Mouse (Mus musculus): ENCODE data around the gene Kdelr3. TPM values are rescaled to one million over a fixed set of nuclear protein-coding genes. Genes with fewer than 3 reads are reported as not detected.

Kdelr3 gene
- total and polyA plus RNA-seq, 2 experiments from 2014 or later = 48.3 to 51.4 TPM

- no peaks in the 10 kb centered on the region for H3K36me3 ChIP-seq (replicated peaks; ENCODE audit: control insufficient read depth, insufficient read depth, low read length)
- H3K9ac ChIP-seq (replicated peaks; ENCODE audit: low read depth, low read length) = no peak overlapping the region
- no peak overlapping the region for H3K4me3 ChIP-seq (ENCODE audit: low read depth, low read length)
- H3K4me1 ChIP-seq (ENCODE audit: control insufficient read depth, insufficient read depth) = 0 out of 2 replicates have a peak, but pooled peaks cover 4% of the 10 kb centered on the region
- DNase-seq (ENCODE audit: low spot score) (no peak), ATAC-seq (ENCODE audit: insufficient read depth, low read depth) (no peak)
- 37% methylated on average over 18 of the region's 18 CpGs for WGBS
- peaks cover 15% of the 10 kb centered on the region; the same call in 1 of the 2 replicates for H3K27me3 ChIP-seq (ENCODE audit: control insufficient read depth, insufficient read depth, low read length)
- H3K27ac ChIP-seq (ENCODE audit: low read depth) = no peak overlapping the region
- H3K9me3 ChIP-seq (replicated peaks; ENCODE audit: control insufficient read depth, low read length) = no peaks in the 10 kb centered on the region
- no peak for TF ChIP-seq EP300 (IDR thresholded peaks at IDR 0.05; ENCODE audit: low read depth)
- no peak for TF ChIP-seq CTCF (IDR thresholded peaks at IDR 0.05; ENCODE audit: low read depth)
- no peak overlapping the region; the same call in 1 of the 2 replicates for H3K4me2 ChIP-seq (ENCODE audit: low read depth, low read length)
These were observed 22.7 kb upstream of the Kdelr3 start for GRCm38 (mm10) chr15:79493527-79493926.

DNA sequence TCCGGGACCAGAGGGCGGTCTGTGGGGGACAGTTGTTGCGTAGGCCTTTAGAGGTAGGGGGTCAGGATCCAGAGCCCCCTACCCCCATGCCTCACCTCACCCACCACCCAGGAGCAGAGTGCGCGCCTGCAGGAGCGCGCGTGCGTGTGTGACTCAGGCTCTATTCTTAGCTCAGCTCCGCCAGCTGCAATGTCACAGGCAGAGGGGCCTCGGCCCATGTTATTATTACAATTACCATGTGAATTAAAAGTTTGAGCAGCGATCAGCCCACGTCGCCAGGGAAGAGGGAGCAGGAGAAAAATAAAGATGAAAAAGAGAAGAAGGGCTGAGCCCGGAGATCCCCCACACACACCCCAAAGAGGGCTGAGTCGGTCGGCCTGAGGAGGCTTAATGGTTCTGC lies 16.1 kb upstream of the Kdelr3 start:
- WGBS = 34% methylated on average over 17 of the region's 17 CpGs
- Histone ChIP-seq H3K9ac (replicated peaks; ENCODE audit: low read depth, low read length) (no peak overlapping the region), H3K4me1 (ENCODE audit: control insufficient read depth, insufficient read depth) (peaks cover 23% of the 10 kb centered on the region), H3K9me3 (replicated peaks; ENCODE audit: control insufficient read depth, low read length) (no peaks in the 10 kb centered on the region), H3K27me3 (ENCODE audit: control insufficient read depth, insufficient read depth, low read length) (peaks cover 35% of the 10 kb centered on the region), H3K36me3 (replicated peaks; ENCODE audit: control insufficient read depth, insufficient read depth, low read length) (no peaks in the 10 kb centered on the region), H3K4me2 (ENCODE audit: low read depth, low read length) (no peak overlapping the region), H3K4me3 (ENCODE audit: low read depth, low read length) (no peak overlapping the region), H3K27ac (ENCODE audit: low read depth) (no peak overlapping the region)
- TF ChIP-seq CTCF (IDR thresholded peaks at IDR 0.05; ENCODE audit: low read depth) (no peak), EP300 (IDR thresholded peaks at IDR 0.05; ENCODE audit: low read depth) (no peak)
- DNase-seq (ENCODE audit: low spot score) (no peak), ATAC-seq (ENCODE audit: insufficient read depth, low read depth) (peak; percentile 51; the same call in 1 of the 2 replicates)

DNA sequence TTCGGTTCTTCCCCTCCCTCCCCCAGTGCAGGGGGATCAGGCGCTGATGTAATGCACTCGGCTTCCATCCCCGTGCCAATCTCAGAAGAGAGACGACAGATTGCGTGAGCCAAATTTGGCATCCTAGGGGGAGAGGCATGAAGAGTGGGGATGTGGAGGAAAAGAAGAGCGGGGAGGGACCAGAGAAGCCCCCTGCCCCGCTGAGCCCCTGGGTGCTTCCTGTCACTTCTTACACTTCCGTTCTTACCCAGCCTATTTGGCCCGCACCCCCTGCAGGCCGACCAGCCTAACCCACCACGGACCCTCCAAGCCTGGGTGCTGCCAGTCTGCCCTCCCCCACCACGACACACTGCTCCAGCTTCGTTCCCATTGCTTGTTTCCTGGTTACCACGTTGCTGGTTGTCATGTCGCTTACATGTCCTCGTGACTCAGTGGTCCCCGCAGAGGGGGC lies 13.3 kb upstream of the Kdelr3 start:
- DNase-seq (ENCODE audit: low spot score) (no peak), ATAC-seq (ENCODE audit: insufficient read depth, low read depth) (no peak)
- no peaks in the 10 kb centered on the region for H3K9me3 ChIP-seq (replicated peaks; ENCODE audit: control insufficient read depth, low read length)
- 13% methylated on average over 18 of the region's 18 CpGs for WGBS
- no peak overlapping the region for H3K4me2 ChIP-seq (ENCODE audit: low read depth, low read length)
- peaks cover 28% of the 10 kb centered on the region for H3K4me1 ChIP-seq (ENCODE audit: control insufficient read depth, insufficient read depth)
- no peak overlapping the region for H3K27ac ChIP-seq (ENCODE audit: low read depth)
- no peak overlapping the region for H3K4me3 ChIP-seq (ENCODE audit: low read depth, low read length)
- peaks cover 61% of the 10 kb centered on the region for H3K27me3 ChIP-seq (ENCODE audit: control insufficient read depth, insufficient read depth, low read length)
- TF ChIP-seq CTCF (IDR thresholded peaks at IDR 0.05; ENCODE audit: low read depth) (no peak), EP300 (IDR thresholded peaks at IDR 0.05; ENCODE audit: low read depth) (no peak)
- no peaks in the 10 kb centered on the region for H3K36me3 ChIP-seq (replicated peaks; ENCODE audit: control insufficient read depth, insufficient read depth, low read length)
- H3K9ac ChIP-seq (replicated peaks; ENCODE audit: low read depth, low read length) = no peak overlapping the region

GRCm38 (mm10) chr15:79503438-79503837 lies 12.8 kb upstream of the Kdelr3 start:
- DNase-seq (ENCODE audit: low spot score) (no peak), ATAC-seq (ENCODE audit: insufficient read depth, low read depth) (no peak)
- Histone ChIP-seq H3K4me3 (ENCODE audit: low read depth, low read length) (no peak overlapping the region), H3K9ac (replicated peaks; ENCODE audit: low read depth, low read length) (no peak overlapping the region), H3K27me3 (ENCODE audit: control insufficient read depth, insufficient read depth, low read length) (peaks cover 66% of the 10 kb centered on the region), H3K36me3 (replicated peaks; ENCODE audit: control insufficient read depth, insufficient read depth, low read length) (no peaks in the 10 kb centered on the region), H3K9me3 (replicated peaks; ENCODE audit: control insufficient read depth, low read length) (no peaks in the 10 kb centered on the region), H3K4me1 (ENCODE audit: control insufficient read depth, insufficient read depth) (peaks cover 24% of the 10 kb centered on the region), H3K27ac (ENCODE audit: low read depth) (no peak overlapping the region), H3K4me2 (ENCODE audit: low read depth, low read length) (no peak overlapping the region)
- 64% methylated on average over 5 of the region's 5 CpGs for WGBS
- TF ChIP-seq CTCF (IDR thresholded peaks at IDR 0.05; ENCODE audit: low read depth) (no peak), EP300 (IDR thresholded peaks at IDR 0.05; ENCODE audit: low read depth) (no peak)

DNA sequence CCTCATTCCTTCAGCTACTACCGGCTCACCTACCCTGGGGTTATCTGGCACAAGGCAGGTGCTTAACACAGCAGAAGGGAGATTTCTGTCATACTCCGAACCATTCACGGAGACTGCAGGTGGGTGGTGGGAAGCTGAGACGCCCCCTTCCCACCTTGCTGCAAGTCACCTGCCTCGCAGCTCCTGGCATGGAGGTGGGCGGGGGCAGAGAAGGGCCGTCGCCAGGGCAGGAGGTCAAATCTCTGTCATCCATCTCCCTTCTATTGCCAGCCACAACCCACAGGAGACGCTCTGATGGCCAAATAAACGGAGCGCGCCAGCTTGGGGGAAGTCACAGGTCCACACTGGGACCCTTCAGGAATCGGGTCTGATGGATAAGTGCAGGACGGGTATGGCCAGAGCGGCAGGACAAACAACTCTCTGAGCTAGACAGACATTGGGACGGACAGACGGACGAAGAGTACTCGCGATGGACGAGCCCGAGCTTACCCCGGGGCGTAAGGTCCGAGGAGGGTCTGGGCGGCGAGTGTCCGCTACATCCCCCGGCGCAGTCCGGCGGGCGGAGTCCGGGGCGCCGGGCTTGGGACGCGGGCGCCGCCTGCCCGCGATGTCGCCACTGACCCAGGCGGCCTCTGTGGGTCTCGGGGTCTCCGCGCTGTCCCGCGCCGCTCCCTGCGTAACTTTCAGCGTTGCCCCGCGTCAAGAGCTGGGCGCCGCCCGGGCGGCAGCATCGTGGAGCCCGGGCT lies 11.3 kb upstream of the Kdelr3 start, which contains the start of gene Kcnj4:
Kcnj4 (minus strand) TSS at position 535 of the 746 bp plus-strand sequence.
- Histone ChIP-seq H3K36me3 (replicated peaks; ENCODE audit: control insufficient read depth, insufficient read depth, low read length) (no peaks in the 10 kb centered on the region), H3K4me2 (ENCODE audit: low read depth, low read length) (peak within 1 kb of the TSS; percentile 99), H3K27ac (ENCODE audit: low read depth) (no peak within 1 kb of the TSS), H3K27me3 (ENCODE audit: control insufficient read depth, insufficient read depth, low read length) (peaks cover 69% of the 10 kb centered on the region), H3K4me3 (ENCODE audit: low read depth, low read length) (peak within 1 kb of the TSS; percentile 63), H3K9ac (replicated peaks; ENCODE audit: low read depth, low read length) (peak within 1 kb of the TSS; percentile 46), H3K4me1 (ENCODE audit: control insufficient read depth, insufficient read depth) (peaks cover 19% of the 10 kb centered on the region), H3K9me3 (replicated peaks; ENCODE audit: control insufficient read depth, low read length) (no peaks in the 10 kb centered on the region)
- ATAC-seq (ENCODE audit: insufficient read depth, low read depth) (peak; percentile 5; the same call in 1 of the 2 replicates), DNase-seq (ENCODE audit: low spot score) (no peak)
- TF ChIP-seq CTCF (IDR thresholded peaks at IDR 0.05; ENCODE audit: low read depth) (no peak), EP300 (IDR thresholded peaks at IDR 0.05; ENCODE audit: low read depth) (no peak)
- WGBS = 2% methylated on average over 58 of the region's 60 CpGs
